Mouse (Mus musculus) heart, adult 9 months (tissue): ENCODE measurements around the gene Rln1.

Experiments used
- DNase-seq, 2 experiments: peaks; one replicate each; pipeline ENCODE4 v3.0.0; 2022; ENCODE audit warnings: low spot score in 2 of 2

Rln1 gene

DNA sequence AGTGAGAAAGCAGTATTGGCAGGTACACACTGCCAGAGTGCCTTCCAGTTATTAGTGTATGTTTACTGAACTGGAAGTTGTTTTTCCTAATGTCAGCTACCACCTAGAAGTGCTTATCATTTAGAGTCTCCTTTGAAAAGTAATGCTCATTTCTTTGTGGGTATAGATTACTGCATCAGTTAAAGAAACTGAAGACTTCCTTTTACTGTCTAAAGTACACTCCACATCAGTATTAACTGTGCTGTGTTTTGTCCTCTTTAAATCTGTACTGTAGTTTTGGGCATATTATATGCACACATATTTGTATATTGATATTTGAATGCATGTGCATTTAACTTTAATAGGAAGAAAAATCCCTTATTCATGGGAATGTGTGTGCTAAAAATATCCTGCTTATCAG, 38.3 kb downstream of the Rln1 start:
- DNase-seq: no peak

GRCm38 (mm10) chr19:29294756-29295155, 39.7 kb downstream of the Rln1 start:
- DNase-seq: no peak

DNA sequence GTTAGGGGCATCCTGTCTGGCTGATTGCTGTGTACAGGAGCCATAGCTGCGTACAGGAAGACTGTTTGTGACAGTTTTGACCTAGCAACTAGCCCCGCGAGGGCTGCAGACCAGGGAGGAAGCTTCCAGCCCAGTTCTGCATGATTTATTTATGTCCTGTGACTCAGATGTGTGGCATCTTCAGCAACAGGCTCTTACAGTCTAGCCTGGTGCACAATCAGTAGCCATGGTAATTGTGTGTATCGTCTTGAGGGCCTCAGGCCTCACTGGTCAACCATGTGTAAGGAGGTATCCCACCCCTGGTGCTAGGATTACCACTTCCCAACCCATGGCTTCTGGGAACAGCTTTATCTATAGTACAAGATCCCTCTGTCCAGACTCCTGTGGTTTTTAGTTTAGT, 41.9 kb downstream of the Rln1 start:
- DNase-seq: no peak

DNA sequence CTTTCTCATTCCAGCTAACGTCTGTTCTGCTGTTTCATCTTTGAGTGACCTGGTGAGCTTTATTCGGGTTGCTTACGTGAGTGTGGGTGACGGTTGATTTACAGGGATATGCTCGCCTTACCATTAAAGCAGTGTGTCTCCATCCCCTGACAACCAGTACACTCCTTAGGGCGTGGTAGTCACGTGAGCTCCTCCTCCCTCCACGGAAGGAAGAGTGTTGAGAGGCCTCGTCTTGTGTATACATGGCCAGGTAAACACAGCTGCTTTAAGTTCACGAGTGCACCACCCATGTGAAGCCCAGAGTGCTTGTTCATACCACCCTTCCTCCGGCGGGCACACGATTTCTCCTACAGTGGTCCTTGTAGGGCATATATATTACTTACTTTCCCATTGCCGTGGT, 42.9 kb downstream of the Rln1 start:
- DNase-seq: no peak

- no peak for DNase-seq
Observed at GRCm38 (mm10) chr19:29287863-29288262, 46.6 kb downstream of the Rln1 start.

- DNase-seq: no peak
Observed at GRCm38 (mm10) chr19:29285451-29285869, 49.0 kb downstream of the Rln1 start.
